Mouse (Mus musculus) G1E-ER4 (cell line): Measurements from ENCODE around the gene Mink1. TPM values are rescaled to one million over a fixed set of nuclear protein-coding genes. Genes with fewer than 3 reads are reported as not detected.

Source experiments
- GATA1 ChIP-seq: IDR thresholded peaks from one replicate; pipeline ENCODE4 v1.8.0; 2012; ENCODE audit warnings: low read length, inconsistent platforms
- polyA plus RNA-seq: library from polyadenylated mRNA; stranded (reverse); fragments of >175 nt; gene quantifications from 2 replicates; pipeline ENCODE4 v1.2.3, GENCODE M21; 2012

Mink1 gene
- polyA plus RNA-seq, 1 experiment: 116 TPM

DNA sequence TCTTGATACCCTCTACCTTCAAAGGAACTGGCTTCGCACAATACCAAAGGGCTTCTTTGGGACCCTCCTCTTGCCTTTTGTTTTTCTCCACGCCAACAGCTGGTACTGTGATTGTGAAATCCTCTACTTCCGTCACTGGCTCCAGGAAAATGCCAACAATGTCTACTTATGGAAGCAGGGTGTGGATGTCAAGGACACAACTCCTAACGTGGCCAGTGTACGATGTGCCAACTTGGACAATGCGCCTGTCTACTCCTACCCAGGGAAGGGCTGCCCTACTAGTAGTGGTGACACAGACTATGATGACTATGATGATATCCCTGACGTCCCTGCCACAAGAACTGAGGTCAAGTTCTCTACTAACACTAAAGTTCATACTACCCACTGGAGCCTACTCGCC lies 77.3 kb downstream of the Mink1 start:
- TF ChIP-seq GATA1: no peak

DNA sequence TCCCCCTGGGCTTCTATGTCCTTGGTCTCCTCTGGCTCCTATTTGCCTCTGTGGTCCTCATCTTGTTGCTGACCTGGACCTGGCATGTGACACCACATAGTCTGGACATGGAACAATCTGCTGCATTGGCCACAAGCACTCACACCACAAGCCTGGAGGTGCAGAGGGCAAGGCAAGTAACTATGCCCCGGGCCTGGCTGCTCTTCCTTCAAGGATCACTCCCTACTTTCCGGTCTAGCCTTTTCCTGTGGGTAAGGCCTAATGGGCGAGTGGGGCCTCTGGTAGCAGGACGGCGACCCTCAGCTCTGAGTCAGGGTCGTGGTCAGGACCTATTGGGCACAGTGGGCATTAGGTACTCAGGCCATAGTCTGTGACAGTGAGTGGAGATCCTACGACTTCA lies 78.6 kb downstream of the Mink1 start:
- TF ChIP-seq GATA1: no peak

DNA sequence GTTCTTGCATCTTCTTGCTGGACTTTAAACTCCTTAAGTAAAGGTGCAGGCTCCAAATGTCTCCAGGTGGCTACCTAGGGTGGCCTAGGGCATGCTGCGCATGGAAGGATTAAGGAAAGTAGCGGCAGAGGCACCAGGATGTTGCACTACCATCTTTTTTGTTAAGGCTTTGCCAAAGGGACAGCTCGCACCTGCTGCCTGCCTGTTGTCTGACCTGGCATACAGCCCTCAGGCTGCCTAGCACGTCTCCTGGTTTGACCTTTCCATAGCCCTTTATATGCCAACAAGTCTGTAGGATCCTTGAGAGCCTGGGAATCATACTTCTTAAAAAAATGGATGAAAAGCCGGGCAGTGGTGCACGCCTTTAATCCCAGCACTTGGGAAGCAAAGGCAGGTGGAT lies 80.4 kb downstream of the Mink1 start:
- TF ChIP-seq GATA1: no peak

DNA sequence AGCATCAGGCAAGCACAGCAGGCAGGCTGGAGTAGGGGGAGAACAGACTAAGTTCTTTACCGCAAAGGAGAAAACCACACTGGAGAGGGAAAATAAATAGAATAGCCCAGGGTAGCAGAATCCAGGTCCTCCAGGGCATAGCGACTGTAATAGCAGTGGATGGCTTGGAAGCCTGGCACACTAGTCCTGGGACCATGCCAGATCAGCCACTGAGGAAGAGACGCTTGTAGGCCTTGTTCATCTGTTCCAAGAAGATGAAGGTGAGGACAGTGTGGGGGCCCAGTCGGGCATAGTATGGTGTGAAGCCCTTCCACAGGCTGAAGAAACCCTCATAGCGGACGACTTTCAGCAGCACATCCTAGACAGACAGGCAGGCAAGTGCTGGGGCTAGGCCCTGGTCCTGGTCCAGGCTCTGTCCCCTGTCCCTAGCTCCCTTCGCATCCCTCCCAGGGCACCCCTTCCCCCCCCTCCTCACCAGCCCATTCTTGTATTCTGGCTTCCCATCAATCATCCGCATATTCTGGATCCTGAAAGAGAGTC lies 82.0 kb downstream of the Mink1 start:
- TF ChIP-seq GATA1: no peak

DNA sequence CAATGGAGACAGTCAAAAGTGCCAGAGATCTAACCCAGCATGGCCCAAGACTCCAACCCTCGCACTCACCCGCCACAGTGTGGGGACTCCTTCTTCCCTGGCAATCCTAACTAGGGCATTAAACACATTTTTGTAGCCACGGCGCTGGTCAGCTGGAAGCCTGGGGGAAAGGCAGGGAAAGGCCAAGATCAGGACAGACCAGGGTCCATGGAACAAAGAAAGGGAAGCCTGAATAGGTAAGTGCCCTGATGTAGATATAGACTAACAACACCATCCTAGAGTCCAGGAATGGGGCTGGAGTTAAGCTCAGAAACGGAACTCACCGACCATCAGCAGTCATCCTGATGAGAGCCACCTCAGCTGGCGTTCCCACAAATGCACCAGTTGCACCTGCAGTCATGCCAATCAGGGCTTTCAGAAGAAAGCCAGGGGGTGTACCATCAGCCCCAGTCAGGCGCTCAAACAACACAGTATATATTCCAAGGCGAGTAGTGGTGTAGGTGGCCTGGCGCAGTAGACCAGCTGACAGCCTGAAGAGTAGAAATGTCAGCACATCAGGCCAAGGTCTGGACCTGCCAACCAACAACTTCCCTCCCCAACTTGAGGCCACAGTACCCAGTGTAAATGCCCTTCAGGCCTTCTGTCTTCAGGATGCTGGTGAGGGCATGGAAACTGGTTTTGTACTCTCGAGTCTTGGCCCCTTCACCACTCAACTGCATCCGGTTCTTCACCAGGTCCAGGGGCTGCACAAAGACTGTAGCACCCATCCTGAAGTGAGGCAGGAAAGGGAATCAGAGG lies 83.0 kb downstream of the Mink1 start:
- TF ChIP-seq GATA1: no peak

DNA sequence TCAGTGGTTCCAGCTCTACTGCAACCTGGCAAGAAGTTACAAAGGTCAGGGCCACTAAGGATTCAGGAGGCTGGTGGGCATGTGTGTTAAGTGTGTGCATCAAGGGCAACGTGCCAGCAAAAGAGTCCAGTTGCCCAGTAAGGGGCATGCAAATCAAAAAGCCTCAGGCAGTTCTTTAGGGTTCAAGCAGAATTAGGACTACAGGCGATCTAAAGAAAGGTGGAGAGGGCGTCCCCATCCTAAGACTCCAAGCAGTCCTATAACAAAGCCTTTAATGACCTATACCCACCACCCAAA lies 83.5 kb downstream of the Mink1 start:
- no peak for TF ChIP-seq GATA1

DNA sequence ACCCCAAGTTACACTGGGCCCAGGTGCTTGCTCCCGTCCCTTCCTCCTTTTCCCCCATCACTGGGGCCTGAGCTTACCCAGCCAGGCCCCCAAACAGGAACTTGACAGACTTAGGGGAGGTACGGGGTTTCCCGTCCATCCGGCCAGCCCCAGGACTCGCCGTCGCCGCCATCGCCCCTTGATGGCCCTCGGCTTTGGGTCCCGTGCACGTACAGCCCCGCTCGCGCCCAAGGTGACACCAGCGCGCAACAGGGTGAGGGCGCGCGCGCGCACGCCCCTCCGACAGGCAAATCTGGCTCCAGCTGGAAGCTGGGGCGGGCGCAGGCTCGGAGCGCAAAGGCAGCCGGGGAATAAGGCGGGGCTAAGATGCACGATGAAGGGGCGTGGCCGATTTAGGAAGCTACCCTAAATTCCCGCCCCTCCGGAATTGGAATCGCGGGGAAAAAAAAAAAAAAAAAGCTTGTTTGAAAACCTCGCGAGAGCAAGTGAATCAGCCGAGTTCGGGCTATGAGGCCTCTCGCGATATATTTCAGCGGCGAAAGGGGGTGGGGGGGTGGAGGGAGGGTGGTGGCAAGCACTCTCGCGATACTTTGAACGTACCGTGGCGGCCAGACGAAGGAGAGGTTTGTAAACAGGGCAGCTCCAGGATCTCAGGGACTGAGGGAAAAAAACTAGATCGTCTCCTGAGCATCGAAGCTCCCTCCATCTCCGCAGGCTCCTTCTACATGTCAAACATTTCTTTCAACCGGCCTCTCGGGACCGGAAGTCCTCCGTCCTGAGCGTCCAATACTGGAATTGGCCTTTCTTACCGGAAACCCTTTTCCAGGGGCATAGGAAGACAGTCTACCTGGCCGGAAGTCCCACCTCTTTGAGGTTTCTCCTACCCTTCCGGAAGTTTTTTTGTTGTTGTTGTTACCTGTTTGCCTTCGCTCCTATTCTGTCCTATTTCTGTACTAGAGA lies 84.3 kb downstream of the Mink1 start, which contains the start of the genes Rnf167 and Slc25a11:
TSS of gene Rnf167 (plus strand) at position 545 of the 960 bp plus-strand sequence.
TSS of gene Slc25a11 (minus strand) at position 789 of the 960 bp plus-strand sequence.
- TF ChIP-seq GATA1: no peak

DNA sequence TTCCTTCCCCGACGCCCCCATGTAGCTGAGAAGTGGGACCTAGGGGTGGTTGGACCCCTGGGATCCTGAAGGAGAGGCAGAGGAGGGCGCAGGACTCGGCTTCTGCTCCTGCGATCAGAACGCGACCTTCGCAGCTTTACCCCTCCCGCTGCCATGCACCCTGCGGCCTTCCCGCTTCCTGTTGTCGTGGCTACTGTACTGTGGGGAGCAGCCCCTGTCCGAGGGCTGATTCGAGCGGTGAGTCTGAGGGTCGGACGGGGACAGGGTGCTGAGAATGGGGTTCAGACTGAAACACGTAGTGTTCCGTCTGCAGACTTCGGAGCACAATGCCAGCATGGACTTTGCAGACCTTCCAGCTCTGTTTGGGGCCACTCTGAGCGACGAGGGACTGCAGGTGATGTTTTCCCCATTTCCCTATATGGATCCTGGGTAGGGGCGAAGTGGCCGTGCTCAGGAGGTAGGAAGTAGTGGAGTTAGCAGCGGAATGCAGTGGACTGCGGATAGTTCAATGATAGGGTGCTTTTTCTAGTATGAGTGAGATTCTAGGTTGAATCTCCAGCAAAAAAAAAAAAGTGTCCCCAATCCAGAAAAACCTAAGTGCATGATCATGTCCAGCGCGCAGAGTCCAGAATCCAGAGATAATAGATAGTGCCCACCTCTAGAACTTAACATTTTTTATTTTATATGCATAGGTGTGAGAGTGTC lies 85.2 kb downstream of the Mink1 start:
- TF ChIP-seq GATA1: no peak

DNA sequence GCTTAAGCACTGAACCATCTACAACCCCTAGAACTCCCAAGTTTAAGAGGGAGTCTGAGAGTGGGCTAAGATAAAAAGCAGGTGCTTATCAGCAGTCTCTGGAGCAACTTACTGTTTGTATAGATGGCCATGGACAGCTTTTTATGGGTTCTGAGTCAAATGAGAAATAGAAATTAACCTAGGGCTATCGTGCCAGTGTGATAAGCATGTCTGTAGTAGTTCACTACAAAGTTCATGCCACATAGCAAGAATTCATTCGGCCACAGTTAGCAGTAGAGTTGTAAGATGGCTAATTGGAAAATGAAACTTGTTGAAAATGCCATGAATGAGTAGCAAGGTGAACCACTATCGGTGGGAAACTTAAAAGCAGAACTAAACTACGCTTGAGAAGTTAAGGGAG lies 85.8 kb downstream of the Mink1 start:
- TF ChIP-seq GATA1: peak; percentile 81

DNA sequence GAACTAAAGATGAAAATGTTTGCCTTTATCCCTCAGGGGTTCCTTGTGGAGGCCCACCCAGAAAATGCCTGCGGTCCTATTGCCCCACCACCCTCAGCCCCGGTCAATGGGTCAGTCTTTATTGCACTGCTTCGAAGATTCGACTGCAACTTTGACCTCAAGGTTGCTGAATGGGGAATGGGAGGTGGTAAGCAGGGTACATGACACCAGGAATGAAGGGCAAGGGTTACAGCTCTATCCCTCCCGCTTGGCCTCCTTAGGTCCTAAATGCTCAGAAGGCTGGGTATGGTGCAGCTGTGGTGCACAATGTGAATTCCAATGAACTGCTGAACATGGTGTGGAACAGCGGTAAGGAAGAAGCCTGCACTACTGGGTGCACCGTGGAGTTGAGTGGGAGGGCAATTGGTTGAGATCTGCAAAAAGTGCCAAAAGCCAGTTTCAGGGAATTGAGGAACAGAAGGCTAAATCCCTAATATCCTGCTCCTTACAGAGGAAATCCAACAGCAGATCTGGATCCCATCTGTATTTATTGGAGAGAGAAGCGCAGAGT lies 86.6 kb downstream of the Mink1 start:
- no peak for TF ChIP-seq GATA1

DNA sequence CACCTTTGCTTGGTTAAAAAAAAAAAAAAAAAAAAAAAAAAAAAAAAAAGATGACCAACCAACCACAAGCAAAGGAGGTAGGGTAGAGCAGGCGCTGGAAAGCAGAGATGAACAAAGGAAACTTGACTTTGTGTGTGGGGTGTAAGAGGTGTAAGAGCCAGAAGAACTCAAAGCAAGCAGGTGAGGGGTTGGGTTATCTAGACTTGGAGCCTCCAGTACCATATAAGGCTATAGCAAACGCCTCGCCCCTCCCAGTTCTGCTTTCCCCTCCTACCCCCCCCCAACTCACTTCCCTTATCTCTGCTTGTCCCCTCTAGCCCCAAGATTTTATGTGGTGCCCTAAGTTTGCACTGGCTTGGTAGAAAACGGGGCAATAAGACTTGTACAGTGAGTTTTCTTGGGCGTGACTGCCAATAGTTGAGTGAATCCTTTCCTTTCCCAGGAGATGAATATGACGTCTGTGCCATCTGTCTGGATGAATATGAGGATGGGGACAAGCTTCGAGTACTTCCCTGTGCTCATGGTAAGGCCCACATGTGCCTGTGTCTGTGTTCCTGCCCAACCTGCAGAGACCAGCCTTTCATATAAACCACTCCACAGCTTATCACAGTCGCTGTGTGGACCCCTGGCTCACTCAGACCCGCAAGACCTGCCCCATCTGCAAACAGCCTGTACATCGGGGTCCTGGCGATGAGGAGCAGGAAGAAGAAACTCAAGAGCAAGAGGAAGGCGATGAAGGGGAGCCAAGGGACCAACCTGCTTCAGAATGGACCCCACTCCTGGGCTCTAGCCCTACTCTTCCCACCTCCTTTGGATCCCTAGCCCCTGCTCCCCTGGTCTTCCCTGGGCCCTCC lies 87.9 kb downstream of the Mink1 start:
- TF ChIP-seq GATA1: no peak

DNA sequence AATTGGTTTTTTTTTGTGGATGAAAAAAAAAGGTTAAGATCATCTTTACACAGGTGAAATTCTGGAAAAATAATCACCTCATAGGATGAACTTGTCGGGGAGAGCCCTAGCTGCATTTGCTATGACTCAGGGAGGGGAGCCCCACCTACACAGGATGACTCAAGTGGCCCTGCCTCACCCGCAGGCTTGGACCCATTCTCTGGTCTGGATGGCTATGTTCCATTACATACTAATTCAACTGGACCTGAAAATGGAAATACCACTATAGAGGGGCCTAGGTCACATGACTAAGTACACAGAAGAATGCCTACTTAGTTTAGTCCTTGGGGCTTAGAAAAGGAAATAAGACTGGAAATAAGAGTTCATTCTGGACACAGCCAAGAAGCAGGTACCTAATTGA lies 88.7 kb downstream of the Mink1 start:
- no peak for TF ChIP-seq GATA1

DNA sequence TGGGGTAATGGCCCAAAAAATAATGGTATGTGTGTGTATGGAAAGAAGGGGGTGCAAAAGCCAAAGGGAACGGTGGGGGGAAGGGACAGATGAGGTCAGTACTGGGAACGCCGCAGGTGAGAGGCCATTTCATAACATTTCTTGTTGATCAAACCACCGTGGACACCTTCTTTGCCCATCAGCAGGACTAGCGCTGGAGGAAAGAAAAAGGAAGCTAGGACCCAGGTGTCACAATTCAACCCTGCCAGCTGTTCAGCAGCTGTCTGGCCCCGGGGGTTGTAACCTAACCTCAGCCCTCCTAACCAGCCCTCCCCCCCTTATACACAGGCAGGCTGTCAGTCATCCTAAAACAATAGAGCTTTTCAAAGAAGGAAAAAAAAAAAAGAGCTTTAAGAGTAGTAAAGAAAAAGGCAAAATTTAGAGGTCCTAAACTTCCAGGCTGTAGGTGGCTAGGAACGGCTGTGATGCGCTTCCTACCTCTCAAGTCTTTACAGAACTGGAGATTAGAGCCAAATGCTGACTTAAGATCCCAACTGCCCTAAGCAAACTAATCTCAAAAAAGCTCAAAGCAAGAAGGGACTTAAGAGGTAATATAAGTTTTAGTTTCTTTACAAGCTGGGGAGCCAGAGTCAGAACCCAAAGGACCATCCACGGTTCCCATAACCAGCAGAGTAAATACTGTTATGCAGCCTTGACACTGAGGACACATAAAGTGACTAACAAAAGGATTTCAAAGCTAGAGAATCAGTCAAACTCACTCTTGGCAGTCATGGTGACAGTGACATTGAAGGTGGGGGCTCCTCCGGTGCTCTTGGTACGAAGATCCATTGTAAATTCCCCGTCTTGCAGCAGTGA lies 89.6 kb downstream of the Mink1 start:
- no peak for TF ChIP-seq GATA1
